Mouse (Mus musculus): ENCODE data around the gene Pla1a.

GRCm38 (mm10) chr16:38372876-38373275, 60.1 kb downstream of the Pla1a start:
- TF ChIP-seq SRF (IDR thresholded peaks at IDR 0.05; ENCODE audit: control insufficient read depth, insufficient read length, low read depth), result no peak
- no peak for TF ChIP-seq MAX (IDR thresholded peaks at IDR 0.05; ENCODE audit: low read depth)
- no peak for TF ChIP-seq POLR2A (IDR thresholded peaks at IDR 0.05; ENCODE audit: insufficient read length, low read depth)
- TF ChIP-seq POLR2AphosphoS2 (IDR thresholded peaks at IDR 0.05; ENCODE audit: insufficient read length, low read depth), result no peak
- TF ChIP-seq E2F4 (IDR thresholded peaks at IDR 0.05; ENCODE audit: insufficient read depth), result no peak
- no peak for TF ChIP-seq REST (IDR thresholded peaks at IDR 0.05; ENCODE audit: insufficient read depth, insufficient read length)
- no peak for TF ChIP-seq MYOD1 (IDR thresholded peaks at IDR 0.05; ENCODE audit: control insufficient read depth in 1 of 3, insufficient read length in 2 of 3, low read depth in 2 of 3)
- no peak for TF ChIP-seq USF1 (IDR thresholded peaks at IDR 0.05; ENCODE audit: low read depth)
- no peak for TF ChIP-seq MYOG (IDR thresholded peaks at IDR 0.05; ENCODE audit: control insufficient read depth in 1 of 3, insufficient read depth in 1 of 3, insufficient read length in 2 of 3, low read depth in 2 of 3)

Data from myocyte (in vitro differentiated cells).